In genomic region chr9:78552984-78553383, GRCm38 (mm10) we compare ENCODE assay signal across 9 mouse cellular contexts. TPM values are rescaled to one million over a fixed set of nuclear protein-coding genes. Genes with fewer than 3 reads are reported as not detected.
DNase-seq lines count a peak whose midpoint lies in the region; ATAC-seq and TF ChIP-seq lines count a peak whose summit lies in the region.
"Had no signal": no experiment of that assay in that cellular context is flagged by ENCODE, and none has a peak within 500 bp of the region (broad histone marks: within the 10 kb centered on the region; RNA-seq: fewer than 3 reads in every experiment).

No protein-coding gene starts in this region.

- no peak overlapping the region for H3K27ac ChIP-seq in embryonic facial prominence, embryonic 11.5 days (replicated peaks; ENCODE audit: low read depth, low read length)

- no peak for ATAC-seq in embryonic facial prominence, embryonic 11.5 days (replicated peaks; ENCODE audit: insufficient number of reproducible peaks, low FRiP score, low TSS enrichment, low read depth)
- peak; percentile 96 for ATAC-seq in megakaryocyte, adult 5-6 weeks (ENCODE audit: poor library complexity, severe bottlenecking)

- peak overlapping the region; percentile 55 for H3K4me3 ChIP-seq in E14TG2a.4 (replicated peaks; ENCODE audit: low read length)
- H3K4me3 ChIP-seq in embryonic facial prominence, embryonic 11.5 days (ENCODE audit: low read depth, low read length) = no peak overlapping the region
- H3K4me3 ChIP-seq: lung, embryonic 15.5 days had no signal

- H3K4me1 ChIP-seq in E14TG2a.4 (replicated peaks; ENCODE audit: low read depth, low read length) = peaks cover 7% of the 10 kb centered on the region
- H3K4me1 ChIP-seq in embryonic facial prominence, embryonic 11.5 days (ENCODE audit: control insufficient read depth, insufficient read depth, low read length) = no peaks in the 10 kb centered on the region
- H3K4me1 ChIP-seq: lung, embryonic 15.5 days had no signal

- DNase-seq in adrenal gland, postnatal 10 days = peak; percentile 90
- peak; percentile 87 for DNase-seq in embryonic facial prominence, embryonic 11.5 days (ENCODE audit: low spot score)
- DNase-seq in heart, postnatal 14 days = peak; percentile 81 to 90
- peak; percentile 89 to 92 for DNase-seq in layer of hippocampus, postnatal 10 days (ENCODE audit: low spot score in 2 of 2)
- DNase-seq in right cerebral cortex, postnatal 14 days = peak; percentile 84
- peak; percentile 71 to 78 for DNase-seq in urinary bladder, postnatal 36 days (ENCODE audit: low spot score in 2 of 2)

- intact Hi-C loops in heart, postnatal 14 days (cut with DNase I) = loop anchor here (2.0 to 5.0 kb wide), 3 partner anchors 24 to 196 kb away; partner anchors contain the start of gene Gsta2

- H3K9ac ChIP-seq in embryonic facial prominence, embryonic 11.5 days (replicated peaks; ENCODE audit: low read length) = no peak overlapping the region
- H3K9ac ChIP-seq: lung, embryonic 15.5 days had no signal

- TF ChIP-seq CTCF in E14TG2a.4 (conservative IDR thresholded peaks at IDR 0.05; ENCODE audit: low read length) = peak; percentile 92

- no peak overlapping the region for H3K4me2 ChIP-seq in embryonic facial prominence, embryonic 11.5 days (ENCODE audit: low read depth, low read length)
- H3K4me2 ChIP-seq: lung, embryonic 15.5 days had no signal

- 46% methylated on average over 12 of the region's 12 CpGs for WGBS in embryonic facial prominence, embryonic 11.5 days

- peaks cover 19% of the 10 kb centered on the region for H3K36me3 ChIP-seq in E14TG2a.4 (ENCODE audit: insufficient read depth, low read length)
- H3K36me3 ChIP-seq in embryonic facial prominence, embryonic 11.5 days (replicated peaks; ENCODE audit: control insufficient read depth, insufficient read depth, low read depth, low read length) = no peaks in the 10 kb centered on the region

- no peaks in the 10 kb centered on the region for H3K9me3 ChIP-seq in E14TG2a.4 (ENCODE audit: low read length)
- no peaks in the 10 kb centered on the region for H3K9me3 ChIP-seq in embryonic facial prominence, embryonic 11.5 days (replicated peaks; ENCODE audit: control insufficient read depth, low read length)
- H3K9me3 ChIP-seq: lung, embryonic 15.5 days had no signal

- no peaks in the 10 kb centered on the region for H3K27me3 ChIP-seq in E14TG2a.4 (ENCODE audit: insufficient read depth, low read length)
- no peaks in the 10 kb centered on the region for H3K27me3 ChIP-seq in embryonic facial prominence, embryonic 11.5 days (ENCODE audit: control insufficient read depth, insufficient read depth, low read length)
- H3K27me3 ChIP-seq: lung, embryonic 15.5 days had no signal

RNA-seq across cellular contexts. Expression of gene Slc17a5, which starts 34.9 kb away (rescaled TPM):
- total RNA-seq in adrenal gland, postnatal 10 days (2021) = 10 to 100 TPM; 10.2 to 11.2 TPM
- 11.8 and 13.8 TPM in 2 replicates for polyA plus RNA-seq in embryonic facial prominence, embryonic 11.5 days (2014; fragmentation: Nextera tagmentation; extraction: Ambion mirVana)
- 1 to 10 TPM; 5.7 to 6.9 TPM for total RNA-seq in heart, postnatal 14 days (2021)
- total RNA-seq in layer of hippocampus, postnatal 10 days (2021) = 10 to 100 TPM; 13.4 to 16.2 TPM
- total RNA-seq in megakaryocyte, adult 5-6 weeks (2015) = 8.8 and 10.2 TPM in 2 replicates
- 5.6 and 8.0 TPM in 2 replicates for total RNA-seq in megakaryocyte, adult 5-6 weeks (2017)
